Mouse (Mus musculus): ENCODE measurements at regions not wholly inside any gene's neighbourhood (a gene's known extent, or its start where the extent isn't known, plus 50 kb on each side); places are given as distances from the start of the nearest gene placed in this dataset.

- no peak overlapping the region for H3K4me2 ChIP-seq (ENCODE audit: low read length)
- no peak for ATAC-seq (ENCODE audit: insufficient number of reproducible peaks, insufficient read depth, low FRiP score, low read depth)
- H3K27ac ChIP-seq (replicated peaks in 1 of 2; ENCODE audit: control insufficient read depth in 1 of 2, insufficient read depth in 1 of 2, low read depth in 2 of 2, low read length in 2 of 2): peak overlapping the region; percentile 6 to 48; a peak in 2 of 4 replicates
Observed at GRCm38 (mm10) chr2:105454353-105454752, 55.2 kb upstream of the Rcn1 start.

DNA sequence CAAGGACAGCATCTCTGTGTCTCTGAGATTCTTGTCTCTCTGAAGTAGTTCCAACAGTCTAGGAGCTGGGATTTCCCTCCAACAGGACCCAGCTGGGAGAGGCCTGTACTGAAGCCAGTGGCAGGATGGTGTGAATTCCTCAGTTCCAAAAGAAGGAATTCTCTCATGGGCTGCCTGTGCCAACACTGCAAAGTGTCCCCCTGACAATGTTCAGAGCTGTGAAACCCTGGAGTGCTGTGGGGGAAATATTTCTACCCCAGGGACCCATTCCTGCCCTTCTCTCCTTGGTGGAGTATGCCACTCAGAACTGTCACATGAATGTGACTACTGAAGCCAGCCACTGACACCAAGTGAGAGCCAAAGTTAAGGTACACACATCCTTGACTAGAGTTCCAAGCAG, 55.7 kb upstream of the Rcn1 start:
- ATAC-seq (ENCODE audit: insufficient number of reproducible peaks, insufficient read depth, low FRiP score, low read depth): peak; percentile 77
- H3K9ac ChIP-seq (ENCODE audit: low read length): no peak overlapping the region
- no peaks in the 10 kb centered on the region for H3K27me3 ChIP-seq (ENCODE audit: control insufficient read depth, insufficient read depth, low read length)
- no peak overlapping the region for H3K4me3 ChIP-seq (ENCODE audit: control insufficient read depth in 1 of 2, insufficient read depth in 1 of 2, low read depth in 1 of 2, low read length in 2 of 2)
- peak overlapping the region; percentile 6 to 48; a peak in 2 of 4 replicates for H3K27ac ChIP-seq (replicated peaks in 1 of 2; ENCODE audit: control insufficient read depth in 1 of 2, insufficient read depth in 1 of 2, low read depth in 2 of 2, low read length in 2 of 2)
- peaks cover 0 to 5% of the 10 kb centered on the region in 2 experiments; a peak in 1 of 4 replicates for H3K4me1 ChIP-seq (ENCODE audit: control insufficient read depth in 2 of 2, insufficient read depth in 2 of 2, low read length in 2 of 2)
- no peak overlapping the region for H3K4me2 ChIP-seq (ENCODE audit: low read length)
- no peaks in the 10 kb centered on the region for H3K9me3 ChIP-seq (ENCODE audit: control insufficient read depth, low read length)
- H3K36me3 ChIP-seq (ENCODE audit: control insufficient read depth, insufficient read depth, low read length): no peaks in the 10 kb centered on the region

More at GRCm38 (mm10) chr2:105454353-105454752, 55.2 kb upstream of the Rcn1 start:
- no peaks in the 10 kb centered on the region for H3K27me3 ChIP-seq (ENCODE audit: control insufficient read depth, insufficient read depth, low read length)
- H3K4me3 ChIP-seq (ENCODE audit: control insufficient read depth in 1 of 2, insufficient read depth in 1 of 2, low read depth in 1 of 2, low read length in 2 of 2): no peak overlapping the region
- H3K9ac ChIP-seq (ENCODE audit: low read length): no peak overlapping the region
- H3K4me1 ChIP-seq (ENCODE audit: control insufficient read depth in 2 of 2, insufficient read depth in 2 of 2, low read length in 2 of 2): peaks cover 0 to 5% of the 10 kb centered on the region in 2 experiments; a peak in 1 of 4 replicates
- H3K36me3 ChIP-seq (ENCODE audit: control insufficient read depth, insufficient read depth, low read length): no peaks in the 10 kb centered on the region
- WGBS: 65% methylated on average over 2 of the region's 2 CpGs
- no peaks in the 10 kb centered on the region for H3K9me3 ChIP-seq (ENCODE audit: control insufficient read depth, low read length)

- H3K4me1 ChIP-seq (ENCODE audit: control insufficient read depth in 2 of 2, insufficient read depth in 2 of 2, low read length in 2 of 2): peaks cover 0 to 5% of the 10 kb centered on the region in 2 experiments; a peak in 1 of 4 replicates
- no peaks in the 10 kb centered on the region for H3K27me3 ChIP-seq (ENCODE audit: control insufficient read depth, insufficient read depth, low read length)
- H3K9me3 ChIP-seq (ENCODE audit: control insufficient read depth, low read length): no peaks in the 10 kb centered on the region
- H3K4me3 ChIP-seq (ENCODE audit: control insufficient read depth in 1 of 2, insufficient read depth in 1 of 2, low read depth in 1 of 2, low read length in 2 of 2): no peak overlapping the region
- no peak for ATAC-seq (ENCODE audit: insufficient number of reproducible peaks, insufficient read depth, low FRiP score, low read depth)
- H3K36me3 ChIP-seq (ENCODE audit: control insufficient read depth, insufficient read depth, low read length): no peaks in the 10 kb centered on the region
- no peak overlapping the region for H3K27ac ChIP-seq (replicated peaks in 1 of 2; ENCODE audit: control insufficient read depth in 1 of 2, insufficient read depth in 1 of 2, low read depth in 2 of 2, low read length in 2 of 2)
- no peak overlapping the region for H3K4me2 ChIP-seq (ENCODE audit: low read length)
- 80% methylated on average over 4 of the region's 4 CpGs for WGBS
- no peak overlapping the region for H3K9ac ChIP-seq (ENCODE audit: low read length)
Observed at GRCm38 (mm10) chr2:105458643-105459042, 59.5 kb upstream of the Rcn1 start.

DNA sequence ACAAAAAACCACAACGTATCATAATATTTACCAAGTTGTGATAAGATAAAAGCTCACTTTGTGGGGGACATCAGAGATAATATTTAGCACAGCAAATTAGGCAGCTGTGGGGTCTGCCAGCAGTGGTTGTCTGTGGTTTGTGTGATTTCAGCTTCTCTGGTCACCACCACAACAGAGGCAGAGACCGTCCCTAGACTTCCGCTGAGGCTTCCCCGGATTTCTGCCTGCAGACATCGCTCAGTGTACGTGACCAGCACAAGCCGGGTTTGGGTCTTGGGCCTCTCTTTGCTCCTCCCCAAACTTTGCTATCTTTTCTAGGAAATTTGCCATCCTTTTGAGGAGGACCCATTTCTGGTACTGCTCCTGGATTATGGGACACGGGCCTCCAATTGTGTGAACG, 60.4 kb upstream of the Rcn1 start:
- Histone ChIP-seq H3K9me3 (ENCODE audit: control insufficient read depth, low read length) (no peaks in the 10 kb centered on the region), H3K9ac (ENCODE audit: low read length) (no peak overlapping the region), H3K4me1 (ENCODE audit: control insufficient read depth in 2 of 2, insufficient read depth in 2 of 2, low read length in 2 of 2) (0 out of 4 replicates have a peak, but pooled peaks cover 0 to under 1% of the 10 kb centered on the region in 2 experiments), H3K36me3 (ENCODE audit: control insufficient read depth, insufficient read depth, low read length) (no peaks in the 10 kb centered on the region), H3K4me2 (ENCODE audit: low read length) (no peak overlapping the region), H3K27ac (replicated peaks in 1 of 2; ENCODE audit: control insufficient read depth in 1 of 2, insufficient read depth in 1 of 2, low read depth in 2 of 2, low read length in 2 of 2) (no peak overlapping the region), H3K4me3 (ENCODE audit: control insufficient read depth in 1 of 2, insufficient read depth in 1 of 2, low read depth in 1 of 2, low read length in 2 of 2) (no peak overlapping the region), H3K27me3 (ENCODE audit: control insufficient read depth, insufficient read depth, low read length) (no peaks in the 10 kb centered on the region)
- ATAC-seq (ENCODE audit: insufficient number of reproducible peaks, insufficient read depth, low FRiP score, low read depth): no peak
- WGBS: 76% methylated on average over 9 of the region's 9 CpGs

GRCm38 (mm10) chr2:105465630-105466029, 66.5 kb upstream of the Rcn1 start:
- Histone ChIP-seq H3K9me3 (ENCODE audit: control insufficient read depth, low read length) (no peaks in the 10 kb centered on the region), H3K27me3 (ENCODE audit: control insufficient read depth, insufficient read depth, low read length) (no peaks in the 10 kb centered on the region), H3K9ac (ENCODE audit: low read length) (no peak overlapping the region), H3K36me3 (ENCODE audit: control insufficient read depth, insufficient read depth, low read length) (no peaks in the 10 kb centered on the region), H3K4me2 (ENCODE audit: low read length) (no peak overlapping the region), H3K4me3 (ENCODE audit: control insufficient read depth in 1 of 2, insufficient read depth in 1 of 2, low read depth in 1 of 2, low read length in 2 of 2) (no peak overlapping the region), H3K27ac (replicated peaks in 1 of 2; ENCODE audit: control insufficient read depth in 1 of 2, insufficient read depth in 1 of 2, low read depth in 2 of 2, low read length in 2 of 2) (no peak overlapping the region), H3K4me1 (ENCODE audit: control insufficient read depth in 2 of 2, insufficient read depth in 2 of 2, low read length in 2 of 2) (no peaks in the 10 kb centered on the region)
- WGBS: 74% methylated on average over 6 of the region's 6 CpGs
- ATAC-seq (ENCODE audit: insufficient number of reproducible peaks, insufficient read depth, low FRiP score, low read depth): no peak

GRCm38 (mm10) chr2:105468930-105469329, 69.8 kb upstream of the Rcn1 start:
- no peak for ATAC-seq (ENCODE audit: insufficient number of reproducible peaks, insufficient read depth, low FRiP score, low read depth)
- WGBS: 32% methylated on average over 5 of the region's 5 CpGs

DNA sequence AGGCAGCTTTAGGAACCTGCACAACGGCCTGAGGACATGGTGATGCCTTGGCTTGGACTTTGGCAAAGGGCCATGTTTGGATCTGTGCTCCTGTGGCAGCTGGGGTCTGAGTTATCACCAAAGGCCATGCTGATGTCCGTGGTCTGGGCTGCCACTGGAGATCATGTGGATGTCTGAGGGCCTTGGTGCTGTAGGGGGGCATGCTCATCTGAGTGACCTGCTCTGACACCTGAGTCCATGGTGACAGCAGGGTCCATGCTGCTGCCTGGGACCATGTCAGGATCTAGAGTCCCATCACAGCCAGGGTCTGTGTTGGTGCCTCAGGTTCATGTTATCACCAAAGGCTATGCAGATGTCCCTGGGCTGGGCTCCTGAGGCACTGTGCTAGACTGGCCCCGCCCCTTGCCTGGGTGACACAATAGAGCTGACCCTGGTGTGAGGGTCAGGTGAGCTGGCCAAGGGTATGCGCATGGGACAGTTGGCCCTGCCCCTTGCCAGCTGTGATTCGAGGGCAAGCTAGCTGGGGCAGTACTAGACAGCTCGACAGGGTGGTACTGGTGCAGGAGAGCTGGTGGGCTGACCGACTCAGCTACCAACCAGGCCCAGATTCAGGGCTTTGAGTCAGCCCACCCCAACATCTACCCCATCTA, 77.0 kb upstream of the Rcn1 start:
- no peaks in the 10 kb centered on the region for H3K9me3 ChIP-seq (ENCODE audit: control insufficient read depth, low read length)
- WGBS: 64% methylated on average over 7 of the region's 7 CpGs
- no peaks in the 10 kb centered on the region for H3K27me3 ChIP-seq (ENCODE audit: control insufficient read depth, insufficient read depth, low read length)
- no peaks in the 10 kb centered on the region for H3K36me3 ChIP-seq (ENCODE audit: control insufficient read depth, insufficient read depth, low read length)
- H3K4me2 ChIP-seq (ENCODE audit: low read length): no peak overlapping the region
- no peak overlapping the region for H3K4me3 ChIP-seq (ENCODE audit: control insufficient read depth in 1 of 2, insufficient read depth in 1 of 2, low read depth in 1 of 2, low read length in 2 of 2)
- H3K9ac ChIP-seq (ENCODE audit: low read length): no peak overlapping the region
- ATAC-seq (ENCODE audit: insufficient number of reproducible peaks, insufficient read depth, low FRiP score, low read depth): peak; percentile 26; the same call in 1 of the 2 replicates
- no peaks in the 10 kb centered on the region for H3K4me1 ChIP-seq (ENCODE audit: control insufficient read depth in 2 of 2, insufficient read depth in 2 of 2, low read length in 2 of 2)
- no peak overlapping the region for H3K27ac ChIP-seq (replicated peaks in 1 of 2; ENCODE audit: control insufficient read depth in 1 of 2, insufficient read depth in 1 of 2, low read depth in 2 of 2, low read length in 2 of 2)

More at GRCm38 (mm10) chr2:105468930-105469329, 69.8 kb upstream of the Rcn1 start:
- no peak overlapping the region for H3K4me2 ChIP-seq (ENCODE audit: low read length)
- no peak overlapping the region for H3K9ac ChIP-seq (ENCODE audit: low read length)
- no peak overlapping the region for H3K4me3 ChIP-seq (ENCODE audit: control insufficient read depth in 1 of 2, insufficient read depth in 1 of 2, low read depth in 1 of 2, low read length in 2 of 2)
- H3K36me3 ChIP-seq (ENCODE audit: control insufficient read depth, insufficient read depth, low read length): no peaks in the 10 kb centered on the region
- H3K4me1 ChIP-seq (ENCODE audit: control insufficient read depth in 2 of 2, insufficient read depth in 2 of 2, low read length in 2 of 2): no peaks in the 10 kb centered on the region
- H3K9me3 ChIP-seq (ENCODE audit: control insufficient read depth, low read length): no peaks in the 10 kb centered on the region
- no peak overlapping the region for H3K27ac ChIP-seq (replicated peaks in 1 of 2; ENCODE audit: control insufficient read depth in 1 of 2, insufficient read depth in 1 of 2, low read depth in 2 of 2, low read length in 2 of 2)
- no peaks in the 10 kb centered on the region for H3K27me3 ChIP-seq (ENCODE audit: control insufficient read depth, insufficient read depth, low read length)

Data from heart, embryonic 14.5 days (tissue).